Mouse (Mus musculus) ES-E14 (cell line): Measurements from ENCODE around the gene Ntrk3. TPM values are rescaled to one million over a fixed set of nuclear protein-coding genes. Genes with fewer than 3 reads are reported as not detected.

Experiments used
- DNase-seq: peaks from one replicate; pipeline ENCODE4 v3.0.0-alpha.2; 2013; ENCODE audit warnings: low read depth, low spot score
- H3K27ac ChIP-seq: 2 replicates; pipeline ENCODE4 v1.5.1; 2012; ENCODE audit warnings: low read depth, mild to moderate bottlenecking, low read length, moderate library complexity, mixed read lengths; ENCODE audit not compliant: poor library complexity, insufficient read depth, severe bottlenecking
- H3K36me3 ChIP-seq: 2 replicates; pipeline ENCODE4 v1.6.1; 2012; ENCODE audit warnings: mild to moderate bottlenecking, low read length, moderate library complexity, mixed read lengths; ENCODE audit not compliant: control insufficient read depth, poor library complexity, insufficient read depth, severe bottlenecking
- H3K4me1 ChIP-seq, 2 experiments: fragments of 150-350 bp in 1 of 2; sonication (generic) in 1 of 2; 2 replicates each; pipeline ENCODE4 v1.6.1; 2012; ENCODE audit warnings: low read length in 2 of 2, mild to moderate bottlenecking in 1 of 2, mixed read lengths in 1 of 2; ENCODE audit not compliant: control insufficient read depth in 2 of 2, insufficient read depth in 2 of 2, poor library complexity in 1 of 2
- H3K4me3 ChIP-seq, 2 experiments: fragments of 150-350 bp in 1 of 2; sonication (generic) in 1 of 2; 2 replicates each; pipeline ENCODE4 v1.5.1; 2012; ENCODE audit warnings: low read length in 2 of 2, low read depth in 1 of 2, mild to moderate bottlenecking in 1 of 2, mixed read lengths in 1 of 2; ENCODE audit not compliant: insufficient read depth in 1 of 2, poor library complexity in 1 of 2, severe bottlenecking in 1 of 2
- H3K9ac ChIP-seq: 2 replicates; pipeline ENCODE4 v1.6.1; 2012; ENCODE audit warnings: low read depth, mild to moderate bottlenecking, low read length, mixed read lengths; ENCODE audit not compliant: poor library complexity, insufficient read depth, severe bottlenecking
- H3K9me3 ChIP-seq: fragments of 150-350 bp; sonication (generic); 2 replicates; pipeline ENCODE4 v1.6.1; 2012; ENCODE audit warnings: low read depth, mild to moderate bottlenecking, low read length; ENCODE audit not compliant: control insufficient read depth, insufficient read depth
- CHD2 ChIP-seq: IDR thresholded peaks from 2 replicates; pipeline ENCODE4 v1.6.1; 2014; ENCODE audit warnings: mild to moderate bottlenecking, low read depth, low read length, inconsistent platforms
- HCFC1 ChIP-seq: IDR thresholded peaks from 2 replicates; pipeline ENCODE4 v1.6.1; 2012; ENCODE audit warnings: low read length, inconsistent platforms, borderline replicate concordance; ENCODE audit not compliant: insufficient read depth
- MAFK ChIP-seq: IDR thresholded peaks from 2 replicates; pipeline ENCODE4 v1.6.1; 2014; ENCODE audit warnings: mild to moderate bottlenecking, low read depth, low read length, inconsistent platforms; ENCODE audit not compliant: insufficient read depth
- ZC3H11A ChIP-seq: IDR thresholded peaks from 2 replicates; pipeline ENCODE4 v1.6.1; 2012; ENCODE audit warnings: low read depth, mild to moderate bottlenecking, inconsistent platforms, low read length, borderline replicate concordance
- ZNF384 ChIP-seq: IDR thresholded peaks from 2 replicates; pipeline ENCODE4 v1.6.1; 2012; ENCODE audit warnings: low read depth, low read length, inconsistent platforms
- in situ Hi-C, 2 experiments: fragments of 600-800 bp; cut with MboI; formaldehyde crosslinking; loops; one replicate each; pipeline ENCODE4 v1.15.1; 2025; ENCODE audit warnings: low sequenced_read_pairs in 2 of 2, inconsistent platforms in 1 of 2; ENCODE audit not compliant: unreplicated experiment in 2 of 2
- total RNA-seq: library from RNA; depleted of rRNA; stranded (reverse); fragments of 300-350 nt; gene quantifications from 2 replicates; pipeline ENCODE4 v1.2.3, GENCODE M21; 2012

The Ntrk3 gene
- total RNA-seq, 1 experiment: 0.40 TPM

DNA sequence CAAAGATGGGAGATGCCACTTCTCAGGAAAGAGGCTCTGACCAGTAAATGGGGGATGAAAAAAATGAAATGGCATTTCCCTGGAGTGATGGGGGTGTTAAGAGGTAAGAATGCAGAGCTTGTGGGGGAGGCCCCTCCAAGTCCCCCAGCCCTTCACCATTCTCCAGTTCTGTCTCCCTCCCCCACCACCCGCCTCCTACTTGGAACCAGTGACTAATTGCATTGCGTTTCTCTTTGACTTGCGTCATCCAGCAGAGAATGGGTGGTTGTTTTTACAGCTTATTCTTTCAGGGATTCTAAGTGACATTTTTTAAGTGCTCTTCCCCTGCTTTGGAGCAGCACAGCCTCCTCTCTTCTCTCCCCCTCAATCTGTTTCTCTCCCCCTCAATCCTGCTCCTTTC lies 46.9 kb downstream of the Ntrk3 start:
- Histone ChIP-seq H3K4me3 (no peak overlapping the region), H3K4me1 (no peaks in the 10 kb centered on the region), H3K36me3 (no peaks in the 10 kb centered on the region), H3K9ac (no peak overlapping the region), H3K9me3 (no peaks in the 10 kb centered on the region), H3K27ac (no peak overlapping the region)
- no peak for DNase-seq
- in situ Hi-C loops: no loop called here
- no peak for TF ChIP-seq MAFK
- no peak for TF ChIP-seq ZC3H11A
- TF ChIP-seq HCFC1: no peak
- no peak for TF ChIP-seq CHD2
- TF ChIP-seq ZNF384: no peak

DNA sequence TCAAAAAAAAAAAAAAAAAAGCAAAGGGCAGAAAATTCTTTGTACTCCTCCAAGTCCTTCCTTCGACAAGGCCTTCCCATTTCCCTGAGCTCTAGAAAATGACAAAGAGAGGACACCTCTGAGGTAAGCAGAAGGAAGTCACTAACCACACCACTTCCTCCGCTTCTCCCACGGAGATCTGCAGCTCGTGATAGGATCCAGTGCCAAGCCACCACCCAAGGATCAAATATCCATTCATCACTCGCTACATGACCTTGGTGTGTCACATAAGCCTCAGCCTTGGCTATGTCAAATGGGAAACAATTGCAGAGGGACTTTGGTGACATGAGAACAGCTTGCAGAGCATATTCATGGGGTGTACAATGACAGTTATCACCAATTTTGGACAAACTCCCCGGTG lies 52.9 kb downstream of the Ntrk3 start:
- Histone ChIP-seq H3K36me3 (no peaks in the 10 kb centered on the region), H3K4me3 (no peak overlapping the region), H3K4me1 (no peaks in the 10 kb centered on the region), H3K9me3 (no peaks in the 10 kb centered on the region), H3K9ac (no peak overlapping the region), H3K27ac (no peak overlapping the region)
- in situ Hi-C loops: no loop called here
- TF ChIP-seq ZNF384 (no peak), CHD2 (no peak)
- no peak for DNase-seq

DNA sequence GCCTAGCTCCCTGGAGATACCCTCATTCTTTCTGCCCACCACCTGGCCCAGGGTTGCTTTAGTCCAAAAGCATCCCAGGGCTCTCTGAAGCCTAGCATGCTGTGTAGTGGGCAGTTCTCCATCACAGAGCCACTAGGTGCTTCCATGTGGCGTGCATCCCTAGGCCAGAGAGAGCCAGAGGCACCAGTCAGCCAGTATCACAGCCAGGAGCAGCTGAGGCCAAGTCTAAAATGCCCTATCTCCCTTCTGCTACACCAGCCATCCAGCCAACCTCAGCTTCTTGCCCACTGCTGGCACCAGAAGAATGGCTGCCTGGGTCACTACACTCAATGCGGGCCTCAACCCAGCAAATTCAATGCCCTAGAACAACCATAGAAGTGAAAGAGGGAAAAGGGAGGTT lies 56.9 kb downstream of the Ntrk3 start:
- no peak for DNase-seq
- in situ Hi-C loops: no loop called here
- TF ChIP-seq MAFK: no peak
- TF ChIP-seq ZNF384: no peak
- no peak for TF ChIP-seq ZC3H11A
- no peak for TF ChIP-seq CHD2
- no peak for TF ChIP-seq HCFC1

DNA sequence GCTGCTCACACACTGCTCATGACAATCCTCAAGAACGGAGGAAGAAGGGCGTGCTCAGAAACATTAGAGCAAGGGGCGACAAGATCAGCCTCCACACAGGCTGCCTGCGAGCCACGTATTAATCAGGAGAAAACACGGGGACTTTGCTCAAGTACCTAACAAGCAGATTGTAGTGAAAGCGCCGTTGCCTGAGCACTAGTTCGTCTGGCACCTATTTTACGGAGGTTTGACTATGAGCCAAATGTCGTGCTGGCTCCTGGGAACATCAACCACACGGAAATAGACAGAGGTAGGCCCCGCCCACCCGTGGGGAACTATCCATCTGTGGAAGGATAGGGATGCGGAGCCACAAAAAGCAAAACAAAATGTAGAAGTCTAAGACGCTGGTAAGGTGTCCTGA lies 68.4 kb downstream of the Ntrk3 start:
- in situ Hi-C loops: no loop called here
- Histone ChIP-seq H3K36me3 (no peaks in the 10 kb centered on the region), H3K9me3 (no peaks in the 10 kb centered on the region), H3K9ac (no peak overlapping the region), H3K4me1 (no peaks in the 10 kb centered on the region), H3K27ac (no peak overlapping the region), H3K4me3 (no peak overlapping the region; a peak in 1 of 4 replicates)
- TF ChIP-seq MAFK: no peak
- TF ChIP-seq ZC3H11A: no peak
- TF ChIP-seq HCFC1: no peak
- TF ChIP-seq CHD2: no peak
- no peak for TF ChIP-seq ZNF384
- no peak for DNase-seq

More for the DNA sequence above, 56.9 kb downstream of the Ntrk3 start:
- H3K4me3 ChIP-seq: no peak overlapping the region
- H3K27ac ChIP-seq: no peak overlapping the region
- H3K9ac ChIP-seq: no peak overlapping the region
- H3K4me1 ChIP-seq: no peaks in the 10 kb centered on the region
- H3K9me3 ChIP-seq: no peaks in the 10 kb centered on the region
- no peaks in the 10 kb centered on the region for H3K36me3 ChIP-seq

DNA sequence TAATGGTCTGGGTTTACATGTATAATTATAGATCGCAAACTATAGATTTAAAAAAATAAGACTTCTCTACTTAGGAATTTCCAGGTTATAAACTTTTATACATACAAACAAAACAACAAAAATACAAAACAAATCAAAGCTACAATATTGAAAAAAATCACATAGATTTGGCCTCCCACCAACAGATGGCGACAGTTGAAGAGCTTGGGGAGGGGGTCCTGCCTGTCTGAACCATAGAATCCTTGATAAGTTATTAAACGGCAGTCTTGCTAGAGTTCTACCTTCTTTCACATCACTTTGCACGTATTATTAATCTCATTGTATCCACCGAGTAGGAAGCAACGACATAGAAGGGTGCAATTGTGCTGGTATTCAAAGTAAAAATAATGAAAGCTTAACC lies 68.9 kb downstream of the Ntrk3 start:
- H3K36me3 ChIP-seq: no peaks in the 10 kb centered on the region
- no peak for DNase-seq
- in situ Hi-C loops: no loop called here
- no peak for TF ChIP-seq CHD2
- no peak for TF ChIP-seq MAFK
- no peak for TF ChIP-seq ZNF384
- TF ChIP-seq ZC3H11A: no peak
- no peak for TF ChIP-seq HCFC1
- no peaks in the 10 kb centered on the region for H3K4me1 ChIP-seq
- H3K4me3 ChIP-seq: no peak overlapping the region
- no peaks in the 10 kb centered on the region for H3K9me3 ChIP-seq
- no peak overlapping the region for H3K27ac ChIP-seq
- no peak overlapping the region for H3K9ac ChIP-seq
